Mouse (Mus musculus) heart, adult 2 months (tissue): ENCODE measurements around the gene Gm6871.

Experiments used
- CTCF ChIP-seq: fragments of 200-600 bp; IDR thresholded peaks from 2 replicates; pipeline ENCODE4 v1.8.1; 2022; ENCODE audit warnings: antibody characterized with exemption, mild to moderate bottlenecking, moderate library complexity
- POLR2A ChIP-seq: fragments of 200-500 bp; IDR thresholded peaks from 2 replicates; pipeline ENCODE4 v1.6.1; 2011; ENCODE audit warnings: mild to moderate bottlenecking, low read depth, low read length, control low read depth; ENCODE audit not compliant: insufficient read depth

DNA sequence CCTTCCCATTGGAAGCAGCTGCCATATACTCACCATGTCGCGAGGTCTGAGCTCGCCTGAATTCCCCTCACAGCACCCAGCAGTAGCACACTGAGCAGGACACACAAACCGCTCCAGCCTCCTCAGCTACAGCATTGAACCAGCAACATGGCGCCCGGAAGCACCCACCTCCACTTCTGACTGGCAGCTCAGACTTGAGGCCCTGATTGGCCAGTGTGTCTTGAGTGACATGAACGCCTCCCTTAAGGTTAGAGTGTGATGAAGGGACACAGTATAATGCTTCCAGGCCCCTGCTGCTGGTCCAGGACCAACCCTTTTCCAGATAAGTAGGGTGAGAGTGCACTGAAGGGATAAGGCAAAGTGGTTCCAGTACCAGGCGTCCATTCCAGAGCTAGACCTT is 12.8 kb downstream of the Gm6871 start:
- TF ChIP-seq CTCF (no peak), POLR2A (no peak)
